Mouse (Mus musculus) urinary bladder, adult 18-20 months (tissue): Measurements from ENCODE around the gene Ube2o.

Source experiments
- DNase-seq, 2 experiments: peaks; one replicate each; pipeline ENCODE4 v3.0.0; 2022; ENCODE audit warnings: low spot score in 2 of 2, mixed read lengths in 2 of 2

The Ube2o gene

GRCm38 (mm10) chr11:116581376-116581814, at the start of gene Ube2o:
Ube2o (minus strand) TSS chr11:116581447.
- DNase-seq: peak in 1 of 2 experiments; percentile 77

GRCm38 (mm10) chr11:116630171-116630965, 49.1 kb upstream of the Ube2o start:
- DNase-seq: no peak

GRCm38 (mm10) chr11:116629472-116629871, 48.2 kb upstream of the Ube2o start:
- DNase-seq: no peak

GRCm38 (mm10) chr11:116628712-116629111, 47.5 kb upstream of the Ube2o start:
- DNase-seq: peak; percentile 80

- DNase-seq: no peak
These were observed 46.1 kb upstream of the Ube2o start for GRCm38 (mm10) chr11:116627072-116628020.

- DNase-seq: no peak
These were observed 45.2 kb upstream of the Ube2o start, which contains the start of gene Rhbdf2 for GRCm38 (mm10) chr11:116626299-116627071. Rhbdf2 (minus strand) TSS chr11:116627019.

GRCm38 (mm10) chr11:116625081-116626000, 44.1 kb upstream of the Ube2o start:
- no peak for DNase-seq

- DNase-seq: peak; percentile 88 to 90
These were observed 43.0 kb upstream of the Ube2o start for GRCm38 (mm10) chr11:116624131-116624832.

- DNase-seq: no peak
These were observed 42.3 kb upstream of the Ube2o start for GRCm38 (mm10) chr11:116623281-116624124.

GRCm38 (mm10) chr11:116621258-116621704, 40.0 kb upstream of the Ube2o start:
- DNase-seq: peak in 1 of 2 experiments; percentile 72

- DNase-seq: no peak
These were observed 39.5 kb upstream of the Ube2o start for GRCm38 (mm10) chr11:116620559-116621253.

GRCm38 (mm10) chr11:116620073-116620472, 38.8 kb upstream of the Ube2o start:
- no peak for DNase-seq

- no peak for DNase-seq
These were observed 38.3 kb upstream of the Ube2o start for GRCm38 (mm10) chr11:116619561-116619960.

- no peak for DNase-seq
These were observed 37.9 kb upstream of the Ube2o start for GRCm38 (mm10) chr11:116619156-116619555.

GRCm38 (mm10) chr11:116618666-116619065, 37.4 kb upstream of the Ube2o start:
- no peak for DNase-seq

GRCm38 (mm10) chr11:116617641-116618040, 36.4 kb upstream of the Ube2o start:
- no peak for DNase-seq

GRCm38 (mm10) chr11:116616438-116617118, 35.3 kb upstream of the Ube2o start:
- no peak for DNase-seq
